Mouse (Mus musculus) midbrain, embryonic 10.5 days (tissue): ENCODE data around the gene Trim41. TPM values are rescaled to one million over a fixed set of nuclear protein-coding genes. Genes with fewer than 3 reads are reported as not detected.

Experiments
- DNase-seq: peaks from one replicate; pipeline ENCODE4 v3.0.0-alpha.2; 2017; ENCODE audit warnings: low spot score
- H3K27ac ChIP-seq: fragments of 300-500 bp; sonication (generic); replicated peaks from 2 replicates; pipeline ENCODE4 v1.5.1; 2016; ENCODE audit warnings: mild to moderate bottlenecking
- H3K27me3 ChIP-seq: fragments of 300-500 bp; sonication (generic); 2 replicates; pipeline ENCODE4 v1.6.1; 2016; ENCODE audit warnings: low read depth, mild to moderate bottlenecking; ENCODE audit not compliant: poor library complexity, severe bottlenecking
- H3K36me3 ChIP-seq: fragments of 300-500 bp; sonication (generic); 2 replicates; pipeline ENCODE4 v1.6.1; 2016; ENCODE audit warnings: mild to moderate bottlenecking, moderate library complexity
- H3K4me1 ChIP-seq: fragments of 300-500 bp; sonication (generic); 2 replicates; pipeline ENCODE4 v1.6.1; 2016
- H3K4me3 ChIP-seq: fragments of 300-500 bp; sonication (generic); 2 replicates; pipeline ENCODE4 v1.5.1; 2016; ENCODE audit warnings: mild to moderate bottlenecking, moderate library complexity
- H3K9me3 ChIP-seq: fragments of 300-500 bp; sonication (generic); replicated peaks from 2 replicates; pipeline ENCODE4 v1.6.1; 2016; ENCODE audit warnings: mild to moderate bottlenecking
- WGBS: fragments of 180-500 bp; shearing (Covaris S2); methylation state at CpG from one replicate; pipeline ENCODE4 v1.1.7; 2016; 5-methylcytosine and 5-hydroxymethylcytosine counted together
- polyA plus RNA-seq: library from polyadenylated mRNA; unstranded; fragments of >200 nt; fragmentation: Nextera tagmentation; extraction: Ambion mirVana; gene quantifications from 2 replicates; pipeline ENCODE4 v1.2.1, GENCODE M21; 2016

Gene Trim41
- polyA plus RNA-seq, 1 experiment from 2014 or later = 4.7 TPM

DNA sequence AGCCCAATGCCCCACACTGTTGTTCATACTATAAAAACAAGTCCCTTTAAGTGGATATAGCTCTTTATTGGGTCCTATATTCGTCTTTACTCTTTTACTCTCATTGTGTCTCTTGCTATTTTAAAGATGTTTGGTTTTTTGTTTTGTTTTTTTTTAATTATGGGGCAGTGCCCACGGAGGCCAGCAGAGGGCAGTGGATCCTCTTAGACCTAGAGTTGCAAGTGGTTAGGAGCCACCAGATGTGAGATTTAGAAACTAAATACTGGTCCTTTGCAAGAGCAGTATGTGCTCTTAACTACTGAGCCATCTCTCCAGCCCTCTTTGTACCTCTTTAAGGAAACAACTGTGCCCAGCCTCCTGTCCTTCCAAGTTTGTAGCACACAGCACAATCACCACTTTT lies 45.5 kb downstream of the Trim41 start:
- no peaks in the 10 kb centered on the region for H3K27me3 ChIP-seq
- H3K27ac ChIP-seq = no peak overlapping the region
- no peaks in the 10 kb centered on the region for H3K9me3 ChIP-seq
- 11% methylated on average over 2 of the region's 2 CpGs for WGBS
- no peaks in the 10 kb centered on the region for H3K36me3 ChIP-seq
- H3K4me1 ChIP-seq = peaks cover 6% of the 10 kb centered on the region
- no peak overlapping the region for H3K4me3 ChIP-seq
- DNase-seq = no peak

DNA sequence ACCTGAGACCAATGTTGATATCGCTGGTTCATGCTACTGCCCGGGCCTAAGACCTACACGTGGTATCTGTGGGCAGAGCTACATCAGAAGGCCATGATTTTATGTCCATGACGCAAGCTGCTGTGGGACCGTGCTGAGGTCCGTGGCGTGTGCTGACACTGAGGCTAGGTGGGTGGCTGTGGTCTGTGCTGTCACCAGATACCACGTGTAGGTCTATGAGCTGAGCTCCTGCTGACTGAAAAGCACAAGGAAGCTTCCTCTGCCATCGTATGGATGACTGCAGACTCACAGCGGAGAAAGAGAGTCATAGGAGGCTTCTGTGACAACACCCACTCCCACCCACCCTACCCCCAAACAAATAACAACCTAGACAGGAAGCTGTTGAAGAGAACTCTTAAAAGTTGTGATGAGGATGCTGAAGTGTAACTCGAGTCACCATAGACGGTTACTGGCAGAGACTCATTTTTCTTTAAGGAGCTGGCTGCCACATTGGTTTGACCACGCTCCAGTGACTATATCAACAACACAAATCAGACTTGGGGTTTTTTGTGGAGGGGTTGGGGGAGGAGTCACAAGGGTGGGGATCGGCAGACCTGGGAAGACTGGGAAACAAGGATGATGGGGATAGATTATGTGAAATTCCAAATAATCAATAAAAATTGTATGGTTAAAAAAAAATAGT lies 49.8 kb downstream of the Trim41 start:
- Histone ChIP-seq H3K4me3 (no peak overlapping the region), H3K27me3 (no peaks in the 10 kb centered on the region), H3K36me3 (no peaks in the 10 kb centered on the region), H3K9me3 (no peaks in the 10 kb centered on the region), H3K27ac (no peak overlapping the region), H3K4me1 (no peaks in the 10 kb centered on the region)
- no peak for DNase-seq
- 84% methylated on average over 14 of the region's 14 CpGs for WGBS

DNA sequence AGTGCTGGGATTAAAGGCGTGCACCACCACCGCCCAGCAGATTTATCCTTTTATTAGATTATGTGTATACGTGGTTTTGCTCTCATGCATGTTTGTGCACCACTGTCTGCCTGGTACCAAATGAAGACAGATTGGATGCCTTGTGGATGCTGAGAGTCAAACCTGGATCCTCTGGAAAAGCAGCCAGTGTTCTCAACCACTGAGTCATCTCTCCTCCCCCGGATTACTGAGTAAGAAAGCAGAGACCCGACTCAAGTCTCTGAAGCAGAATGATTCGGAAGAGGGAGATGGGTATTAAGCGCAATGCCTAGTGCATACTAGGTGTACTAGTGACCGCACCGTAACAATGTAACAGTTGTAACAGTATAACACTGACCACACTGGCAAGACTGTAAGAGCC lies 53.0 kb downstream of the Trim41 start:
- H3K27ac ChIP-seq = no peak overlapping the region
- no peaks in the 10 kb centered on the region for H3K9me3 ChIP-seq
- WGBS = 90% methylated on average over 9 of the region's 9 CpGs

DNA sequence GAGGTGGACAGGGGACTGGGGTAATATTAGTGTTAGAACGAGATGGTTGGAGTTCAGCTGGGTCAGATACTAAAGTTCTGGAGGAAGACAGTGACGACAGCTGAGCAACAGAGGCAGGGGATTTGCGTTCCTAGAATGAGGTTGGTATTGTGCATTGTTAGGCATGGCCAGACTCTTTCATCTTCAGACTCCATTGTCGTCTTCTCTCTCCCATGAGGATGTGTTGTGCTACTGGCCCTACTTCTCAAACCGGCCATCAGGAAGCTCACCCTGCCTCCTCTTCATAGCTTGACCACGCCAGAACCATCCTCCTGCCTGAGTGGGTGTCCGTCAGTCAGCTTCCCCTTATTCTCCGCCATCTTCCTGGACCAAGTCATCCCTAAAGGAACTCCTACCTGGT lies 58.1 kb downstream of the Trim41 start:
- no peaks in the 10 kb centered on the region for H3K36me3 ChIP-seq

More for the DNA sequence above, 53.0 kb downstream of the Trim41 start:
- DNase-seq = no peak
- H3K27me3 ChIP-seq = no peaks in the 10 kb centered on the region
- no peaks in the 10 kb centered on the region for H3K4me1 ChIP-seq
- H3K36me3 ChIP-seq = no peaks in the 10 kb centered on the region
- no peak overlapping the region for H3K4me3 ChIP-seq

More for the DNA sequence above, 58.1 kb downstream of the Trim41 start:
- H3K4me3 ChIP-seq = no peak overlapping the region
- WGBS = 86% methylated on average over 8 of the region's 8 CpGs
- no peak for DNase-seq
- H3K27ac ChIP-seq = no peak overlapping the region
- H3K9me3 ChIP-seq = no peaks in the 10 kb centered on the region
- no peaks in the 10 kb centered on the region for H3K4me1 ChIP-seq
- no peaks in the 10 kb centered on the region for H3K27me3 ChIP-seq

Other genes starting within 250 kb of the Trim41 start
- 659 and 788 TPM in 2 replicates for gene Rack1, start 17.0 kb downstream of the Trim41 start, polyA plus RNA-seq
- gene Trim7, start 8.8 kb upstream of the Trim41 start, polyA plus RNA-seq = 0.32 and 0.99 TPM in 2 replicates
- 2.1 and 3.2 TPM in 2 replicates for gene Gm12184, start 9.3 kb upstream of the Trim41 start, polyA plus RNA-seq
- gene Irgm1, start 54.3 kb upstream of the Trim41 start, polyA plus RNA-seq = 1.2 and 1.6 TPM in 2 replicates
- 0.07 and 0.16 TPM in 2 replicates for gene Gm5431, start 84.9 kb upstream of the Trim41 start, polyA plus RNA-seq
- gene Psme2b, start 128.8 kb upstream of the Trim41 start, polyA plus RNA-seq = 2.1 and 2.6 TPM in 2 replicates
- not detected in 2 replicates for gene Olfr56, start 161.5 kb upstream of the Trim41 start, polyA plus RNA-seq
- gene 9930111J21Rik1, start 162.0 kb upstream of the Trim41 start, polyA plus RNA-seq = 0.28 and 0.34 TPM in 2 replicates
- gene Gm12185, start 174.9 kb upstream of the Trim41 start, polyA plus RNA-seq = not detected in 2 replicates
- gene Tgtp1, start 176.8 kb upstream of the Trim41 start, polyA plus RNA-seq = not detected in 2 replicates
- 0.17 and 0.21 TPM in 2 replicates for gene 9930111J21Rik2, start 233.9 kb upstream of the Trim41 start, polyA plus RNA-seq
- gene Tgtp2, start 246.9 kb upstream of the Trim41 start, polyA plus RNA-seq = not detected in 2 replicates